Mouse (Mus musculus) embryonic facial prominence, embryonic 11.5 days (tissue): Measurements from ENCODE around the gene Dhx30. TPM values are rescaled to one million over a fixed set of nuclear protein-coding genes. Genes with fewer than 3 reads are reported as not detected.
A peak's percentile ranks its signal among the peaks of the same experiment; 100 is the strongest.
"Not testable (repeated sequence)": the region's sequence is repeated elsewhere in the genome, so short reads cannot be mapped to it uniquely, and the experiment has no call there.

Experiments used
- ATAC-seq: fragments of 200-750 bp; cut with Nextera tagmentation; replicated peaks from 2 replicates; pipeline ENCODE4 v1.8.0; 2017; ENCODE audit warnings: low read depth; ENCODE audit not compliant: insufficient number of reproducible peaks, low FRiP score, low TSS enrichment
- DNase-seq: peaks from one replicate; pipeline ENCODE4 v3.0.0-alpha.2; 2015; ENCODE audit warnings: low spot score
- H3K27ac ChIP-seq: fragments of 300-500 bp; sonication (generic); replicated peaks from 2 replicates; pipeline ENCODE4 v1.5.1; 2014; ENCODE audit warnings: mild to moderate bottlenecking, low read depth, low read length, control low read depth
- H3K27me3 ChIP-seq: fragments of 300-500 bp; sonication (generic); 2 replicates; pipeline ENCODE4 v1.6.1; 2014; ENCODE audit warnings: mild to moderate bottlenecking, low read length, moderate library complexity, mixed read lengths; ENCODE audit not compliant: control insufficient read depth, insufficient read depth
- H3K36me3 ChIP-seq: fragments of 300-500 bp; sonication (generic); replicated peaks from 2 replicates; pipeline ENCODE4 v1.6.1; 2014; ENCODE audit warnings: low read depth, mild to moderate bottlenecking, low read length, moderate library complexity, mixed read lengths; ENCODE audit not compliant: control insufficient read depth, insufficient read depth
- H3K4me1 ChIP-seq: fragments of 300-500 bp; sonication (generic); 2 replicates; pipeline ENCODE4 v1.6.1; 2014; ENCODE audit warnings: low read length, mixed read lengths; ENCODE audit not compliant: control insufficient read depth, insufficient read depth
- H3K4me2 ChIP-seq: fragments of 300-500 bp; sonication (generic); 2 replicates; pipeline ENCODE4 v1.6.1; 2014; ENCODE audit warnings: low read depth, mild to moderate bottlenecking, control low read depth, low read length, moderate library complexity
- H3K4me3 ChIP-seq: fragments of 300-500 bp; sonication (generic); 2 replicates; pipeline ENCODE4 v1.5.1; 2014; ENCODE audit warnings: low read depth, low read length, control low read depth
- H3K9ac ChIP-seq: fragments of 300-500 bp; sonication (generic); replicated peaks from 2 replicates; pipeline ENCODE4 v1.6.1; 2014; ENCODE audit warnings: mild to moderate bottlenecking, control low read depth, low read length
- H3K9me3 ChIP-seq: fragments of 300-500 bp; sonication (generic); replicated peaks from 2 replicates; pipeline ENCODE4 v1.6.1; 2016; ENCODE audit warnings: mild to moderate bottlenecking, low read length, inconsistent platforms, mixed read lengths; ENCODE audit not compliant: control insufficient read depth
- WGBS: fragments of 180-500 bp; shearing (Covaris S2); extraction: QIAGEN DNeasy Blood & Tissue Kit; methylation state at CpG from one replicate; pipeline ENCODE4 v1.1.7; 2014; 5-methylcytosine and 5-hydroxymethylcytosine counted together
- polyA plus RNA-seq: library from polyadenylated mRNA; unstranded; fragments of >200 nt; fragmentation: Nextera tagmentation; extraction: Ambion mirVana; gene quantifications from 2 replicates; pipeline ENCODE4 v1.2.1, GENCODE M21; 2014

The Dhx30 gene
- 161 and 171 TPM in 2 replicates for polyA plus RNA-seq

DNA sequence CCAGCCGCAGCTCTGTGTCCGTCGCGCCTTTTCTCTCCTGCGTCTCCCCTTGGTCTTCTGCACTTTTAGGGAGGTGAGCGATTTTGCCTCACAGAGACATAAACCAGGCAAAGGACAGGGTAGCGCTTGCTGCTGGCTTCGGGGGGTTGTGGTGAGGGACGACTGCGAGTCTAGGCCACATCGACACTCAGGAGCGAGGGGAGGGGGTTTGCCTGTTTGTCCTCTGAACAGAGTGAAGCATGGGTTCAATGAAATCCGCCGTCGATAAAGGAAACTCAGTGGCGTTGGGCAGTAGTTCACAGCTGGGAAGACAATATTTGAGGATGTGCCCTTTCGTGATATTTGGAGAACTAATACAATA, at the start of gene Dhx30:
Gene Dhx30 (minus strand): TSS at position 52 of the 361 bp plus-strand sequence.
- Histone ChIP-seq H3K27me3 (no peaks in the 10 kb centered on the region), H3K36me3 (no peaks in the 10 kb centered on the region), H3K4me3 (peak within 1 kb of the TSS; percentile 67), H3K9me3 (no peaks in the 10 kb centered on the region), H3K4me1 (peaks cover 3% of the 10 kb centered on the region; the same call in 1 of the 2 replicates), H3K4me2 (peak within 1 kb of the TSS; percentile 73), H3K9ac (peak within 1 kb of the TSS; percentile 91), H3K27ac (peak within 1 kb of the TSS; percentile 94)
- 1% methylated on average over 17 of the region's 17 CpGs for WGBS
- ATAC-seq (peak; percentile 31), DNase-seq (peak; percentile 44)

DNA sequence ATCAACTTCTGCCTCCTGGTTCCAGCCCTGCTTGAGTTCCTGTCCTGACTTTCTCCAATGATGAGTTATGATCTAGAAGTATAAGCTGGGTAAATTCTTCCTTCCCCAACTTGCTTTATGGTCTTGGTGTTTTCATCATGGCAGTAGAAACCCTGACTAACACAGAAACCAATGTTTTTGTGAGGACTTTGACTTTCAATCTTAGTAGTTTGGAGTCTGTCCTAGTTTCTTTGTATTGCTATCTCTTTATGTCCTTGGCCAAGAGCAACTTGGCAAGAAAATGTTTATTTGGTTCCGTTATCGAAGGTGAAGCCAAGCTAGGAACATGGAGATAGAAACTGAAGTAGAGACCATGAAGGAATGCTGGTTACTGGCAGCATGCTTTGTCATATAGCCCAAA, 45.4 kb upstream of the Dhx30 start:
- Histone ChIP-seq H3K4me1 (no peaks in the 10 kb centered on the region), H3K4me2 (no peak overlapping the region), H3K4me3 (no peak overlapping the region), H3K9me3 (no peaks in the 10 kb centered on the region), H3K27me3 (no peaks in the 10 kb centered on the region), H3K27ac (no peak overlapping the region), H3K9ac (no peak overlapping the region), H3K36me3 (peaks cover 12% of the 10 kb centered on the region)
- WGBS, result 93% methylated on average over 2 of the region's 2 CpGs
- no peak for DNase-seq
- no peak for ATAC-seq

DNA sequence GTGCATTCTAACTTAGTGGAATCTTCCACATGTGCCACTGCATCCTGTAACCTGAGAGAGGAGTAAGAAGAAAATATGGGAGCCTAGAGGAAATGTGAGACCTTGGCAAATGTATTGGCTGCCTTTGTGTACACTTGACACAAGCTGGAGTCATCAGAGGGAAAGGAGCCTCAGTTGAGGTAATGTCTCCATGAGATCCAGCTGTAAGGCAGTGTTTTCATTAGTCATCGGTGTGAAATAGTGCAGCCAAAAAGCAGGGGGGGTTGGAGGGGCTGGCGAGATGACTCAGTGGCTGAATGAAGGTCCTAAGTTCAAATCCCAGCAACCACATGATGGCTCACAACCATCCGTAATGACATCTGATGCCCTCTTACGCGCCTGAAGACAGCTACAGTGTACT, 44.8 kb upstream of the Dhx30 start:
- H3K9ac ChIP-seq, result no peak overlapping the region
- H3K4me2 ChIP-seq, result no peak overlapping the region
- no peak overlapping the region for H3K4me3 ChIP-seq
- peaks cover 12% of the 10 kb centered on the region for H3K36me3 ChIP-seq
- no peak for DNase-seq
- H3K4me1 ChIP-seq, result no peaks in the 10 kb centered on the region
- no peaks in the 10 kb centered on the region for H3K9me3 ChIP-seq
- H3K27ac ChIP-seq, result no peak overlapping the region
- no peaks in the 10 kb centered on the region for H3K27me3 ChIP-seq
- ATAC-seq, result no peak
- 91% methylated on average over 5 of the region's 5 CpGs for WGBS

DNA sequence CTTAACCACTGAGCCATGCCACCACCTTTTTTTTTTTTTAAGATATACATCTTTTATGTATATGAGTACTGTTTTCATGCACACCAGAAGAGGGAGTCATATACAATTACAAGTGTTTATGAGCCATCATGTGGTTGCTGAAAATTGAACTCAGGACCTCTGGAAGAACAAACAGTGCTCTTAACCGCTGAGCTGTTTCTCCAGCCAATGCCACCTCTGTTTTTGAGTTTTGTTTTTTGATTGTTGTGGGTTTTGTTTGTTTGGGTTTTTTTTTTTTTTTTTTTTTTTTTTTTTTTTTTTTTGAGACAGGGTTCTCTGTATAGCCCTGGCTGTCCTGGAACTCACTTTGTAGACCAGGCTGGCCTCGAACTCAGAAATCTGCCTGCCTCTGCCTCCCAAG, 42.9 kb upstream of the Dhx30 start:
- not testable (repeated sequence) for H3K36me3 ChIP-seq, ATAC-seq

DNA sequence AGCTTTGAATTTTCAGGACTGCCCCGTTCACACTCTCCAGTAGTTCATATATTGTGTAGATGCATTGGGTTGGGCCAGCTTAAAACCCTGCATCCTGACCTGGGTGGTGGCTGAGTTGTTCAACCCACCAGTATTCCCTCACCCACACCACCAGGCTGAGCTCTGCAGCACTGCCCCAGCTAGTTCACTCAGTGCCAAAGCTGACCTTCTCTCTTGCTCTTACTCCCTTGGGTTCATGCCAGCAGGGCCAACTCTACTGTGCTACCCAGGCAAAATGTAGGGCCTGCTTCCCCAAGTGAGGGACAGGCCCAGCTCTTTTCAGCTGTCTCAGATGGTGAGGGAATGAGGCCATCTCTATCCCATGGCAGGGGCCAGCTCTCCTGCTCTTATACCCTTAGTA, 41.4 kb upstream of the Dhx30 start:
- Histone ChIP-seq H3K4me3 (no peak overlapping the region), H3K36me3 (peaks cover 11% of the 10 kb centered on the region), H3K27ac (no peak overlapping the region), H3K4me1 (no peaks in the 10 kb centered on the region), H3K9me3 (no peaks in the 10 kb centered on the region), H3K4me2 (no peak overlapping the region), H3K27me3 (no peaks in the 10 kb centered on the region), H3K9ac (no peak overlapping the region)
- WGBS, result 89% methylated on average over 1 of the region's 1 CpGs
- ATAC-seq, result no peak
- no peak for DNase-seq

More for the DNA sequence above, 42.9 kb upstream of the Dhx30 start:
- 98% methylated on average over 2 of the region's 2 CpGs for WGBS
- not testable (repeated sequence) for H3K9me3 ChIP-seq, H3K4me3 ChIP-seq, H3K4me1 ChIP-seq, H3K4me2 ChIP-seq, DNase-seq, H3K27ac ChIP-seq, H3K27me3 ChIP-seq, H3K9ac ChIP-seq

DNA sequence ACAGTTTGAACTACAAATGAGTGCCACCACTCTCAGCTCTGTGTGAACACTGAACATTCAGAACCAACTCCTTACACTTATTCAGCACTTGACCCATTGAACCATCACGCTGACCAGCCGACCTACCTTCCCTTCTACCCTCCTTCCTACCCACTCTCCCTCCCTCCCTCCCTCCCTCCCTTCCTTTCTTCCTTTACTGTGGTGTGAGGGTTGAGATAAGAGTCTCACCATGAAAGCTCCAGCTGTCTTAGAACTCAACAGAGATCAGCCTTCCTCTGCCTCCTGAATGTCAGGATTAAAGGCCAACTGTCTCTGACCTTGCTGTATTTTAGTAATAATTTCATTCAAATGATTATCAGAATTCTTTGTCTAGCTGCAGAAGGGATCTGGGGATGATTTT, 31.0 kb upstream of the Dhx30 start:
- 89% methylated on average over 2 of the region's 2 CpGs for WGBS
- ATAC-seq (no peak), DNase-seq (no peak)
- Histone ChIP-seq H3K36me3 (peaks cover 13% of the 10 kb centered on the region), H3K4me2 (no peak overlapping the region), H3K4me3 (no peak overlapping the region), H3K27me3 (no peaks in the 10 kb centered on the region), H3K9me3 (no peaks in the 10 kb centered on the region), H3K27ac (no peak overlapping the region), H3K9ac (no peak overlapping the region), H3K4me1 (no peaks in the 10 kb centered on the region)

DNA sequence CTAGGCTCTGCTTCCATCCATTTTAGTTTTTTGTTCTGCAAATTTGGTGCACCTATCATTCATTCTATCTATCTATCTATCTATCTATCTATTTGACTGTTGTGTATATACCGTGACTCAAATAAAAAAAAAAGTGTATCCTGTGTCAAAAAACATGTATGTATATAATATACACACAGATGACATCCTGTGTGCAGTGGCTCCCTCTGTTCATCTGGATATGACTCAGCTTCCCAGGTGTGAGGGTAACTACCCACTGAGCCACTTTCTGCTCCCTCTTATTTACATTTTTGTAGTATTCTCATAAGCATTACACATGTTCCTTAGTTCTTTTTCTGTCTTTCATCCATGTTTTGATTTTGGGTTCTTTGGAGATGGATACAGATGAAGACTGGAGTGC, 24.5 kb upstream of the Dhx30 start:
- no peak overlapping the region for H3K4me3 ChIP-seq
- H3K4me2 ChIP-seq, result no peak overlapping the region
- H3K36me3 ChIP-seq, result peaks cover 16% of the 10 kb centered on the region
- H3K4me1 ChIP-seq, result no peaks in the 10 kb centered on the region
- no peaks in the 10 kb centered on the region for H3K9me3 ChIP-seq
- H3K27me3 ChIP-seq, result no peaks in the 10 kb centered on the region
- H3K9ac ChIP-seq, result no peak overlapping the region
- DNase-seq (no peak), ATAC-seq (no peak)
- H3K27ac ChIP-seq, result no peak overlapping the region
- 97% methylated on average over 1 of the region's 1 CpGs for WGBS

DNA sequence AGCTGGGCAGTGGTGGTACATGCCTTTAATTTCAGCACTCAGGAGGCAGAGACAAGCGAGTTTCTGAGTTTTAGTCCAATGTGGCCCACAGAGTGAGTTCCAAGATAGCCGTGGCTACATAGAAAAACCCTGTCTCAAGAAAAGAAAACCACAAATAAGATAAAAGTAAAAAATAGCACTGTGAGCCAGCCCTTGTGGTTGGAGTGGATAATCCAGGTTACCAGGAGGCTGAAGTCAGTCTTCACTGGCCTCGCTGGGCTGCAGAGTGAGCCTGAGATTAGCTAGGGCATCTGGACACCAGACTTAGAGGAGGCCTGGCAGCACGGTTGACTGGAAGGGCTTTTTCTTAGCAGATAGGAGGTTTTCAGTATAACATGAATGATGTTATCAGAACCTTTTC, 21.5 kb upstream of the Dhx30 start:
- peaks cover 13% of the 10 kb centered on the region for H3K36me3 ChIP-seq

More for the DNA sequence above, 21.5 kb upstream of the Dhx30 start:
- H3K4me3 ChIP-seq, result no peak overlapping the region
- H3K27me3 ChIP-seq, result no peaks in the 10 kb centered on the region
- ATAC-seq, result no peak
- DNase-seq, result no peak
- 88% methylated on average over 4 of the region's 4 CpGs for WGBS
- H3K4me2 ChIP-seq, result no peak overlapping the region
- H3K9ac ChIP-seq, result no peak overlapping the region
- no peaks in the 10 kb centered on the region for H3K4me1 ChIP-seq
- H3K27ac ChIP-seq, result no peak overlapping the region
- H3K9me3 ChIP-seq, result no peaks in the 10 kb centered on the region
